Mouse (Mus musculus) ES-E14 (cell line): ENCODE results near the gene Ctsw.

Experiments used
- HCFC1 ChIP-seq: IDR thresholded peaks from 2 replicates; pipeline ENCODE4 v1.6.1; 2012; ENCODE audit warnings: low read length, inconsistent platforms, borderline replicate concordance; ENCODE audit not compliant: insufficient read depth
- ZNF384 ChIP-seq: IDR thresholded peaks from 2 replicates; pipeline ENCODE4 v1.6.1; 2012; ENCODE audit warnings: low read depth, low read length, inconsistent platforms

GRCm38 (mm10) chr19:5495353-5496051, 27.2 kb upstream of the Ctsw start:
- TF ChIP-seq HCFC1 = no peak
- no peak for TF ChIP-seq ZNF384
